Mouse (Mus musculus) colon, adult 2 months (tissue): ENCODE measurements around the gene Mif. TPM values are rescaled to one million over a fixed set of nuclear protein-coding genes. Genes with fewer than 3 reads are reported as not detected.

Source experiments
- polyA plus RNA-seq: library from polyadenylated mRNA; depleted of rRNA; stranded (reverse); fragments of >200 nt; gene quantifications from 2 replicates; pipeline ENCODE4 v1.2.3, GENCODE M21; 2012; rRNA removed

The Mif gene
- polyA plus RNA-seq = 757 and 966 TPM in 2 replicates

DNA sequence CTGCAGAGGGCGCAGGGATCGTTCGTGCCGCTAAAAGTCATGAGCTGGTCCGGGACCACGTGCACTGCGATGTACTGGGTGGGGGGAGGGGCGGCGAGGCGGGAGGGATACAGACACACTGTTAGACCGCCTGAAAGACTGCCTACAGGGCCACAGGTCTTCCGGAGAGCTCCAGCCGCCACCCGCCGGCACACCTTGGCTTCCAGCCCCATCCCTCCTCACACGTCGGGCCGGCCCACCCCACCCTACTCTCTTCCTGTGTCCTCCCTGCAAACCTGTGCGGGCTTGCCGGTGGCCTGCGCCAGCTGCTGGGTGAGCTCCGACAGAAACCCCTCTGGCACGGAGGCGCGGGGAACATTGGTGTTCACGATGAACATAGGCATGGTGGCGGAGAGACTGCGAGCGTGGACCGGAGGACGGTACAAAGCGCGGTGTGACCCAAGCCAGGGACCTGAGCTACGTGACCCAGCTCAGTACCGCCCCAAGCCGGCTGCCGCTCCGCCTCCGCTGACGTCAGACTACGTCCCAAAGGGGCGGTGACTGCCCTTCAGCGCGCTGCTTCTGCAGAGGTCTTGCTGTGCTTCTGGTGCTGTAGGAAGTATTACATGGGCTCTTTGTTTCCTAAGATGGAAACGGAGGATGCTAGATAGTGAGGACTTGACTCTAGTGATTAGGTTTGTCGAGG lies at the start of gene Mif:
Gene Mif, minus strand, starts transcription at position 455 of the 685 bp plus-strand sequence.

DNA sequence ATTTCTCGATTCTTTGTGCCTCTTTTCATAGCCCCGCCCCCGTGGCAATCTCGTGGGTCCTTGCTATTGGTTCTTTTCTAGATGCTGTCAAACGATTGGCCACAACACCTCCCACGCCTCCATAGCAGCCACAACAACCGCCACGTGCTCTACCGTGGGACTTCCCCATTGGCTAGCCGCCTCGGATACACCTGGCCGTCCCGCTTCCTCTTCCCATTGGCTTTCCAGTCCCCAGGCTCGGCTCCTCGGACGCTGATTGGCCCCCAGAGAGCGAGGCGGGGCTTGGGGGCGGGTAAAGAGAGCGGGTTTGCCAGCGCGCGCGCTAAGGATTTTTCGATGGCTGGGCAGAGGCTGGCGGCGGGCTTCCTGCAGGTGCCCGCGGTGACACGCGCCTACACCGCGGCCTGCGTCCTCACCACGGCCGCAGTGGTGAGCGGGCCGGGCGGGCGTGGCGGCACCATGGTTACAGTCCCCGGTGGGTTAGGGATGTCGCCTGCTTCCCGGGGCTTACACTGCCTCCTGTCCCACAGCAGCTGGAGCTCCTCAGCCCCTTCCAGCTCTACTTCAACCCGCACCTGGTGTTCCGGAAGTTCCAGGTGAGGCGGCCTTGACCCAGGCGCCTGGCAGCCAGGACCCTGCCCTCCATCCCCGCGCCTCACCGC lies 33.2 kb upstream of the Mif start, which contains the start of gene Derl3:
Gene Derl3, plus strand, starts transcription at position 325 of the 662 bp plus-strand sequence.

GRCm38 (mm10) chr10:75837248-75837759 lies 22.7 kb downstream of the Mif start, which contains the start of gene Gstt2:
Gene Gstt2, minus strand, starts transcription at chr10:75837424.

GRCm38 (mm10) chr10:75822443-75822842 lies 37.6 kb downstream of the Mif start, which contains the start of gene Gstt4:
Gene Gstt4, minus strand, starts transcription at chr10:75822543.

Other genes with a start within 250 kb of the Mif start
- gene Susd2, start 216.2 kb downstream of the Mif start, polyA plus RNA-seq = 22.0 and 27.3 TPM in 2 replicates
- 35.2 and 40.9 TPM in 2 replicates for gene Cabin1, start 95.9 kb downstream of the Mif start, polyA plus RNA-seq
- gene Ddt, start 86.8 kb downstream of the Mif start, polyA plus RNA-seq = 91.9 and 107 TPM in 2 replicates
- 0.49 TPM in 1 of 2 replicates, not detected in the other for gene Gm20441, start 79.3 kb downstream of the Mif start, polyA plus RNA-seq
- 79.4 and 82.9 TPM in 2 replicates for gene Gstt3, start 78.8 kb downstream of the Mif start, polyA plus RNA-seq
- gene Gstt1, start 61.7 kb downstream of the Mif start, polyA plus RNA-seq = 91.1 and 94.9 TPM in 2 replicates
- gene Gstt4, start 37.7 kb downstream of the Mif start, polyA plus RNA-seq = 0.13 TPM in 1 of 2 replicates, not detected in the other
- gene Gstt2, start 22.8 kb downstream of the Mif start, polyA plus RNA-seq = 202 and 342 TPM in 2 replicates
- 42.2 and 68.7 TPM in 2 replicates for gene Derl3, start 33.2 kb upstream of the Mif start, polyA plus RNA-seq
- gene Smarcb1, start 61.4 kb upstream of the Mif start, polyA plus RNA-seq = 37.4 and 43.5 TPM in 2 replicates
- gene Chchd10, start 72.9 kb upstream of the Mif start, polyA plus RNA-seq = 907 and 1,047 TPM in 2 replicates
- 18.7 and 22.4 TPM in 2 replicates for gene Mmp11, start 76.3 kb upstream of the Mif start, polyA plus RNA-seq
- not detected in 2 replicates for gene Gm867, start 80.4 kb upstream of the Mif start, polyA plus RNA-seq
- 8.1 and 9.0 TPM in 2 replicates for gene Vpreb3, start 82.8 kb upstream of the Mif start, polyA plus RNA-seq
- 0.12 and 0.13 TPM in 2 replicates for gene Gm5134, start 94.3 kb upstream of the Mif start, polyA plus RNA-seq
- gene Zfp280b, start 172.4 kb upstream of the Mif start, polyA plus RNA-seq = 5.3 and 5.5 TPM in 2 replicates